Mouse (Mus musculus) urinary bladder, postnatal 4 days (tissue): ENCODE data around the gene Nhp2.
"Not testable (repeated sequence)": the region's sequence is repeated elsewhere in the genome, so short reads cannot be mapped to it uniquely, and the experiment has no call there.

ENCODE experiments used
- DNase-seq, 2 experiments: peaks; one replicate each; pipeline ENCODE4 v3.0.0; 2021 to 2022; ENCODE audit warnings: low spot score in 2 of 2

The Nhp2 gene

GRCm38 (mm10) chr11:51658291-51658690 is 38.8 kb downstream of the Nhp2 start:
- no peak for DNase-seq

DNA sequence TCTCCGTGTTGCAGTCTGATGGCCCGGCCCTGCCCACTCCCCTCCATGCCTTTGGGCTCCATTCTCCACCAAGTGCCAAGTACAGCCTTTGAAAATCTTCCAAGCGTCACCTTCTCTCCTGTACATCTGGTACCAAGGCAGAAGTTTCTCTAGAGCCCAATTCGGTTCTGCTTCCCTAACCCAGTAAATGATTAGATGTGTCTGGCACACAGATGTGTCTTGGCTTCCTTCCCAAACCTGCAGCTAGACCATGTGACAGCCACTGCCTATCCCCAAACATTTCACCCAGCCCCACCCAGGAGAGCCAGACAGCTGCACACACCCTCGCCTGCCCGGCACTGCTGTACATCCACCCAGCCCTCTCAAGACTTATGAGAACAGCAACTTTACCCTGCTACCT is 39.2 kb downstream of the Nhp2 start:
- no peak for DNase-seq

DNA sequence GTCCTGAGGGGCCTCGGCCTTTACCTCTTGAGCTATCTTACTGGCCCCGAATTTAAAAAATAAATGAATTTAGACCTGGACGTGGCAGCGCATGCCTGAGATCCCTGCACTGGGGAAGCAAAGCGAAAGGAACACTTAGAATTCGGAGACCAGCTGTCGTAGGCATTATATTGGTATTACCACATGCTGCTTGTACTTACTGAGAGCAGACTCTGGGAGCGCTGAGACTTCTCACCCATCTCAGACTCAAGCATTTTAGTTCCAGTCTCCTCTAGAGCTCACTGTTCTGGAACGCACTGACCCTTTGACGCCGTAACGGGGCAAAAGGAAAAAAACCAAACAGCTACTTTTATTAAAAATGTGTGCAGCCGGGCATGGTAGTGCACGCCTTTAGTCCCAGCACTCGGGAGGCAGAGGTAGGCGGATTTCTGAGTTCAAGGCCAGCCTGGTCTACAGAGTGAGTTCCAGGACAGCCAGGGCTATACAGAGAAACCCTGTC is 42.4 kb downstream of the Nhp2 start:
- DNase-seq, result no peak

GRCm38 (mm10) chr11:51662632-51663031 is 43.1 kb downstream of the Nhp2 start:
- no peak for DNase-seq

- DNase-seq, result not testable (repeated sequence)
Observed at GRCm38 (mm10) chr11:51664747-51665146, 45.2 kb downstream of the Nhp2 start.

- DNase-seq, result no peak
Observed at GRCm38 (mm10) chr11:51670846-51671245, 51.3 kb downstream of the Nhp2 start.

DNA sequence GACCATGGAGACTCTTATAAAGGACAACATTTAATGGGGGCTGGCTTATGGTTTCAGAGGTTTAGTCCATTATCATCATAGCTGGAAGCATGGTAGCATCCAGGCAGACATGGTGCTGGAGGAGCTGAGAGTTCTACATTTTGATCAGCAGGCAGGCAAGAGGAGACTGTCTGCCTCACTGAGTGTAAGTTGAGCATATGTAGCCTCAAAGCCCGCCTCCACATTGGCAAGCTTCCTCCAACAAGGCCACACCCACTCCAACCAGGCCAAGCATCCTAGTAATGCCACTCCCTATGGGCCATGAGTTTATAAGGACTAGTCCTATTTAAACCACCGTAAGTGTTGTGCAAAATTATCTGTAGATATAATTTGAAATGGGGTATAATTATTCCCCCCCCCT is 51.8 kb downstream of the Nhp2 start:
- no peak for DNase-seq

- DNase-seq, result no peak
Observed at GRCm38 (mm10) chr11:51673291-51673690, 53.8 kb downstream of the Nhp2 start.
